ENCODE assay signal across 9 mouse cellular contexts in genomic region chr17:6005246-6005637, GRCm38 (mm10).
A peak's percentile ranks its signal among the peaks of the same experiment; 100 is the strongest.
DNase-seq lines count a peak whose midpoint lies in the region; ATAC-seq and TF ChIP-seq lines count a peak whose summit lies in the region.
"Had no signal": no experiment of that assay in that cellular context is flagged by ENCODE, and none has a peak within 500 bp of the region (broad histone marks: within the 10 kb centered on the region; RNA-seq: fewer than 3 reads in every experiment).

No protein-coding gene starts in this region.

- H3K27ac ChIP-seq in heart, embryonic 11.5 days (ENCODE audit: low read depth, low read length): peak overlapping the region; percentile 72; the same call in 1 of the 2 replicates
- no peak overlapping the region for H3K27ac ChIP-seq in CH12.LX (ENCODE audit: insufficient read depth, low read depth)
- peak overlapping the region; percentile 90 for H3K27ac ChIP-seq in heart, postnatal 0 days (ENCODE audit: low read depth)
- H3K27ac ChIP-seq in lung, postnatal 0 days (ENCODE audit: low read length): peak overlapping the region; percentile 88

- H3K36me3 ChIP-seq in heart, embryonic 11.5 days (ENCODE audit: control insufficient read depth, insufficient read depth, low read length): no peaks in the 10 kb centered on the region; the same call in 1 of the 2 replicates
- H3K36me3 ChIP-seq in CH12.LX (replicated peaks in 1 of 2; ENCODE audit: control insufficient read depth in 1 of 2, insufficient read depth in 1 of 2, low read length in 1 of 2): peaks cover 0 to 53% of the 10 kb centered on the region in 2 experiments
- H3K36me3 ChIP-seq in heart, postnatal 0 days (replicated peaks; ENCODE audit: control insufficient read depth, insufficient read depth, low read length): peaks cover 27% of the 10 kb centered on the region
- H3K36me3 ChIP-seq in lung, postnatal 0 days (ENCODE audit: insufficient read depth, low read length): no peaks in the 10 kb centered on the region
- H3K36me3 ChIP-seq: G1E had no signal

- peaks cover 26% of the 10 kb centered on the region for H3K4me1 ChIP-seq in heart, embryonic 11.5 days (ENCODE audit: control insufficient read depth, insufficient read depth, low read length)
- peaks cover 32 to 66% of the 10 kb centered on the region in 2 experiments for H3K4me1 ChIP-seq in CH12.LX (ENCODE audit: control insufficient read depth in 1 of 2, insufficient read depth in 2 of 2)
- peaks cover 54% of the 10 kb centered on the region for H3K4me1 ChIP-seq in heart, postnatal 0 days (ENCODE audit: control insufficient read depth, insufficient read depth)
- H3K4me1 ChIP-seq in lung, postnatal 0 days (ENCODE audit: insufficient read depth, low read depth, low read length): peaks cover 10% of the 10 kb centered on the region; the same call in 1 of the 2 replicates

- H3K9ac ChIP-seq in heart, embryonic 11.5 days (ENCODE audit: low read depth, low read length): no peak overlapping the region
- H3K9ac ChIP-seq in CH12.LX (ENCODE audit: insufficient read depth, low read depth): no peak overlapping the region
- no peak overlapping the region for H3K9ac ChIP-seq in heart, postnatal 0 days (replicated peaks; ENCODE audit: low read depth, low read length)
- H3K9ac ChIP-seq in lung, postnatal 0 days (replicated peaks; ENCODE audit: low read depth): no peak overlapping the region

- no peaks in the 10 kb centered on the region for H3K9me3 ChIP-seq in heart, embryonic 11.5 days (replicated peaks; ENCODE audit: control insufficient read depth, low read length)
- H3K9me3 ChIP-seq in CH12.LX (replicated peaks; ENCODE audit: low read length): no peaks in the 10 kb centered on the region
- H3K9me3 ChIP-seq in heart, postnatal 0 days (replicated peaks; ENCODE audit: control insufficient read depth, low read length): no peaks in the 10 kb centered on the region
- H3K9me3 ChIP-seq in lung, postnatal 0 days (ENCODE audit: low read length): no peaks in the 10 kb centered on the region
- H3K9me3 ChIP-seq: G1E had no signal

- H3K79me2 ChIP-seq in CH12.LX (replicated peaks; ENCODE audit: control insufficient read depth, extremely low read depth, insufficient read depth, poor library complexity, severe bottlenecking): no peaks in the 10 kb centered on the region

- H3K4me2 ChIP-seq in heart, embryonic 11.5 days: peak overlapping the region; percentile 14
- 0 out of 2 replicates have a peak overlapping the region, but pooled peaks have one; percentile 32 for H3K4me2 ChIP-seq in CH12.LX (ENCODE audit: insufficient read depth, low read depth, poor library complexity, severe bottlenecking)
- no peak overlapping the region for H3K4me2 ChIP-seq in heart, postnatal 0 days (ENCODE audit: low read depth, low read length)
- no peak overlapping the region for H3K4me2 ChIP-seq in lung, postnatal 0 days (replicated peaks; ENCODE audit: low read depth, low read length)

- TF ChIP-seq CTCF in CH12.LX (conservative IDR thresholded peaks at IDR 0.05 in 1 of 2, IDR thresholded peaks at IDR 0.05 in 1 of 2; ENCODE audit: low read depth in 2 of 2, low read length in 2 of 2): no peak
- no peak for TF ChIP-seq CTCF in heart, postnatal 0 days (IDR thresholded peaks at IDR 0.05; ENCODE audit: low read depth)
- TF ChIP-seq CTCF in lung, postnatal 0 days (IDR thresholded peaks at IDR 0.05): no peak

- 16% methylated on average over 8 of the region's 14 CpGs for WGBS in heart, embryonic 11.5 days (ENCODE audit: insufficient replicate concordance)
- 28% methylated on average over 8 of the region's 14 CpGs for WGBS in heart, postnatal 0 days
- WGBS in lung, postnatal 0 days: 25% methylated on average over 7 of the region's 14 CpGs

- peak; percentile 40; the same call in 1 of the 2 replicates for ATAC-seq in heart, embryonic 11.5 days (replicated peaks; ENCODE audit: insufficient number of reproducible peaks, low FRiP score, low TSS enrichment)
- peak; percentile 77 for ATAC-seq in heart, postnatal 0 days (ENCODE audit: insufficient read depth, low read depth)
- ATAC-seq in lung, postnatal 0 days: peak; percentile 80

- in situ Hi-C loops in CH12.LX (cut with MboI; ENCODE audit: low pct_ligation_motif_present, low pct_unique_long_range_greater_than_20kb, low sequenced_read_pairs): loop anchor here (5.0 to 25.0 kb wide), 3 partner anchors 63 to 568 kb away; partner anchors contain the start of genes Synj2 and Tmem242

- no peak overlapping the region for H3K4me3 ChIP-seq in heart, embryonic 11.5 days (ENCODE audit: low read depth, low read length)
- peak overlapping the region in 1 of 3 experiments; percentile 4 for H3K4me3 ChIP-seq in CH12.LX (replicated peaks in 1 of 3; ENCODE audit: low read depth in 2 of 3, low read length in 2 of 3, poor library complexity in 1 of 3)
- no peak overlapping the region for H3K4me3 ChIP-seq in heart, postnatal 0 days (ENCODE audit: low read depth, low read length)
- no peak overlapping the region for H3K4me3 ChIP-seq in lung, postnatal 0 days (ENCODE audit: low read depth, low read length)

- 0 out of 2 replicates have a peak, but pooled peaks have one; percentile 32 for TF ChIP-seq POLR2A in CH12.LX (IDR thresholded peaks at IDR 0.05; ENCODE audit: low read depth, low read length)

- no peak for TF ChIP-seq RAD21 in CH12.LX (IDR thresholded peaks at IDR 0.05; ENCODE audit: low read depth, low read length)

- dilution Hi-C loops in CH12.LX (cut with MboI; ENCODE audit: extremely low pct_ligation_motif_present, extremely low pct_unique_long_range_greater_than_20kb, low sequenced_read_pairs): no loop called here

- TF ChIP-seq EP300 in CH12.LX (IDR thresholded peaks at IDR 0.05; ENCODE audit: low read length): no peak
- TF ChIP-seq EP300 in heart, postnatal 0 days (IDR thresholded peaks at IDR 0.05; ENCODE audit: low read depth): no peak
- no peak for TF ChIP-seq EP300 in lung, postnatal 0 days (IDR thresholded peaks at IDR 0.05)

- H3K27me3 ChIP-seq in heart, embryonic 11.5 days (ENCODE audit: control insufficient read depth, insufficient read depth, low read length): no peaks in the 10 kb centered on the region
- no peaks in the 10 kb centered on the region for H3K27me3 ChIP-seq in CH12.LX (replicated peaks)
- no peaks in the 10 kb centered on the region for H3K27me3 ChIP-seq in heart, postnatal 0 days (ENCODE audit: control insufficient read depth, insufficient read depth, low read length)
- no peaks in the 10 kb centered on the region for H3K27me3 ChIP-seq in lung, postnatal 0 days (replicated peaks; ENCODE audit: insufficient read depth, low read length)

- no peak for DNase-seq in heart, adult 9 months (ENCODE audit: low spot score in 2 of 2)
- DNase-seq in CH12.LX (ENCODE audit: extremely low read depth): no peak
- no peak for DNase-seq in heart, postnatal 0 days (ENCODE audit: low spot score)
- peak; percentile 63 for DNase-seq in lung, postnatal 0 days (ENCODE audit: low spot score)
- no peak for DNase-seq in adrenal gland, adult 2 months
- DNase-seq in layer of hippocampus, adult 9-11 months: no peak
- DNase-seq in cerebellum, postnatal 25 days: no peak

TF ChIP-seq in CH12.LX, 34 proteins besides CTCF, POLR2A, EP300 and RAD21:
- TF ChIP-seq GABPA (IDR thresholded peaks at IDR 0.05; ENCODE audit: insufficient replicate concordance, low read depth, low read length): no peak
- 0 out of 2 replicates have a peak, but pooled peaks have one; percentile 14 for TF ChIP-seq NELFE (IDR thresholded peaks at IDR 0.05; ENCODE audit: low read depth, low read length)

Comparison
In these comparisons a context has a peak if more than half of its experiments do, and no peak if none do; other contexts are left out.
1. H3K4me2 ChIP-seq: peak in heart, embryonic 11.5 days (single experiment) and CH12.LX (single experiment); none in heart, postnatal 0 days (single experiment) and lung, postnatal 0 days (single experiment).
2. Peak in every context shown above with its lines, with median percentiles within 50 percentile points of each other: ATAC-seq.